Mouse (Mus musculus): ENCODE measurements at regions not wholly inside any gene's neighbourhood (a gene's known extent, or its start where the extent isn't known, plus 50 kb on each side); places are given as distances from the start of the nearest gene placed in this dataset.

- TF ChIP-seq CTCF (IDR thresholded peaks at IDR 0.05; ENCODE audit: extremely low read depth, insufficient read depth, low read length): no peak
- no peak for TF ChIP-seq POLR2A (IDR thresholded peaks at IDR 0.05; ENCODE audit: extremely low read depth, insufficient read depth, low read length)
These were observed 56.5 kb upstream of the Ptgfrn start for GRCm38 (mm10) chr3:101166580-101166979.
